ENCODE assay signal across 25 mouse cellular contexts in genomic region chr16:6997834-6998233, GRCm38 (mm10).
DNase-seq lines count a peak whose midpoint lies in the region; ATAC-seq lines count a peak whose summit lies in the region.
"Had no signal": no experiment of that assay in that cellular context is flagged by ENCODE, and none has a peak within 500 bp of the region (broad histone marks: within the 10 kb centered on the region; RNA-seq: fewer than 3 reads in every experiment).

No protein-coding gene starts in this region.

- no peak overlapping the region for H3K4me3 ChIP-seq in heart, embryonic 10.5 days
- no peak overlapping the region for H3K4me3 ChIP-seq in liver, embryonic 13.5 days (replicated peaks)
- H3K4me3 ChIP-seq in liver, embryonic 12.5 days, result no peak overlapping the region
- H3K4me3 ChIP-seq: embryonic facial prominence, embryonic 10.5 days; embryonic facial prominence, embryonic 12.5 days; forebrain, embryonic 13.5 days; forebrain, embryonic 15.5 days had no signal

- H3K27me3 ChIP-seq in heart, embryonic 10.5 days (ENCODE audit: insufficient read depth, poor library complexity, severe bottlenecking), result no peaks in the 10 kb centered on the region
- no peaks in the 10 kb centered on the region for H3K27me3 ChIP-seq in liver, embryonic 13.5 days
- H3K27me3 ChIP-seq in liver, embryonic 12.5 days (replicated peaks), result no peaks in the 10 kb centered on the region
- H3K27me3 ChIP-seq: CH12.LX; embryonic facial prominence, embryonic 12.5 days; forebrain, embryonic 13.5 days; forebrain, embryonic 15.5 days; Patski had no signal

- H3K4me1 ChIP-seq in heart, embryonic 10.5 days, result no peaks in the 10 kb centered on the region; the same call in 1 of the 2 replicates
- H3K4me1 ChIP-seq in liver, embryonic 13.5 days (replicated peaks), result no peaks in the 10 kb centered on the region
- peaks cover 5% of the 10 kb centered on the region; the same call in 1 of the 2 replicates for H3K4me1 ChIP-seq in liver, embryonic 12.5 days
- H3K4me1 ChIP-seq: embryonic facial prominence, embryonic 12.5 days; forebrain, embryonic 13.5 days had no signal

- H3K36me3 ChIP-seq in heart, embryonic 10.5 days, result no peaks in the 10 kb centered on the region
- no peaks in the 10 kb centered on the region for H3K36me3 ChIP-seq in liver, embryonic 13.5 days
- H3K36me3 ChIP-seq in liver, embryonic 12.5 days, result no peaks in the 10 kb centered on the region
- H3K36me3 ChIP-seq: embryonic facial prominence, embryonic 10.5 days; embryonic facial prominence, embryonic 12.5 days; forebrain, embryonic 15.5 days; G1E had no signal

- WGBS in heart, embryonic 10.5 days, result 47% methylated on average over 7 of the region's 7 CpGs
- 13% methylated on average over 7 of the region's 7 CpGs for WGBS in liver, embryonic 13.5 days (ENCODE audit: insufficient replicate concordance)
- 25% methylated on average over 7 of the region's 7 CpGs for WGBS in liver, embryonic 12.5 days (ENCODE audit: insufficient replicate concordance)

- no peaks in the 10 kb centered on the region for H3K9me3 ChIP-seq in heart, embryonic 10.5 days
- no peaks in the 10 kb centered on the region for H3K9me3 ChIP-seq in liver, embryonic 13.5 days (replicated peaks)
- no peaks in the 10 kb centered on the region for H3K9me3 ChIP-seq in liver, embryonic 12.5 days (replicated peaks)
- H3K9me3 ChIP-seq: embryonic facial prominence, embryonic 10.5 days; embryonic facial prominence, embryonic 12.5 days; forebrain, embryonic 13.5 days; forebrain, embryonic 15.5 days had no signal

- no peak overlapping the region for H3K9ac ChIP-seq in liver, embryonic 13.5 days
- H3K9ac ChIP-seq in liver, embryonic 12.5 days, result no peak overlapping the region
- H3K9ac ChIP-seq: embryonic facial prominence, embryonic 12.5 days; forebrain, embryonic 13.5 days; forebrain, embryonic 15.5 days; forebrain, postnatal 0 days had no signal

- peak; percentile 56 for DNase-seq in heart, embryonic 10.5 days (ENCODE audit: low spot score)
- DNase-seq in heart, adult 18-20 months, result no peak
- DNase-seq in liver, embryonic 13.5 days, result no peak
- DNase-seq in adrenal gland, postnatal 14 days, result no peak
- DNase-seq: adrenal gland, adult 8-10 months; adrenal gland, postnatal 25 days; B cell, adult 2 months; cerebellum, adult 11 months; cerebellum, adult 18-20 months; cerebellum, adult 8-10 months; cerebellum, adult 9-11 months; cerebellum, postnatal 14 days; cerebellum, postnatal 36 days; forebrain, postnatal 0 days had no signal

- H3K4me2 ChIP-seq in liver, embryonic 13.5 days, result no peak overlapping the region
- no peak overlapping the region for H3K4me2 ChIP-seq in liver, embryonic 12.5 days
- H3K4me2 ChIP-seq: embryonic facial prominence, embryonic 12.5 days; forebrain, embryonic 13.5 days; forebrain, embryonic 15.5 days had no signal

- ATAC-seq in liver, embryonic 13.5 days (ENCODE audit: low read depth), result 0 out of 2 replicates have a peak, but pooled peaks have one; percentile 26
- ATAC-seq in liver, embryonic 12.5 days, result no peak
- ATAC-seq in megakaryocyte-erythroid progenitor cell, adult 5-6 weeks (replicated peaks; ENCODE audit: low FRiP score, low TSS enrichment, poor library complexity, severe bottlenecking), result peak; percentile 68
- ATAC-seq: activated CD4-positive, CD25-positive, alpha-beta regulatory T cell, adult 4 months; CD4-positive, CD25-positive, alpha-beta regulatory T cell, adult 4 months; forebrain, embryonic 13.5 days; forebrain, embryonic 15.5 days; forebrain, postnatal 0 days; Patski had no signal

- no peak overlapping the region for H3K27ac ChIP-seq in heart, embryonic 10.5 days
- no peak overlapping the region for H3K27ac ChIP-seq in liver, embryonic 13.5 days
- no peak overlapping the region for H3K27ac ChIP-seq in liver, embryonic 12.5 days
- H3K27ac ChIP-seq: embryonic facial prominence, embryonic 10.5 days; embryonic facial prominence, embryonic 12.5 days; forebrain, embryonic 13.5 days; forebrain, embryonic 15.5 days had no signal
